Mouse (Mus musculus) kidney, embryonic 15.5 days (tissue): ENCODE measurements around the gene Zfp14. TPM values are rescaled to one million over a fixed set of nuclear protein-coding genes. Genes with fewer than 3 reads are reported as not detected.

Source experiments
- ATAC-seq: fragments of 200-750 bp; cut with Nextera tagmentation; replicated peaks from 2 replicates; pipeline ENCODE4 v1.8.0; 2017; ENCODE audit warnings: moderate TSS enrichment; ENCODE audit not compliant: low FRiP score
- H3K27ac ChIP-seq: fragments of 300-500 bp; sonication (generic); 2 replicates; pipeline ENCODE4 v1.5.1; 2015; ENCODE audit warnings: mild to moderate bottlenecking, inconsistent platforms
- H3K27me3 ChIP-seq: fragments of 300-500 bp; sonication (generic); 2 replicates; pipeline ENCODE4 v1.6.1; 2015; ENCODE audit warnings: inconsistent platforms
- H3K36me3 ChIP-seq: fragments of 300-500 bp; sonication (generic); 2 replicates; pipeline ENCODE4 v1.6.1; 2015; ENCODE audit warnings: inconsistent platforms
- H3K4me1 ChIP-seq: fragments of 300-500 bp; sonication (generic); 2 replicates; pipeline ENCODE4 v1.6.1; 2015; ENCODE audit warnings: inconsistent platforms
- H3K4me2 ChIP-seq: fragments of 300-500 bp; sonication (generic); 2 replicates; pipeline ENCODE4 v1.6.1; 2015; ENCODE audit warnings: moderate library complexity, mild to moderate bottlenecking, inconsistent platforms
- H3K4me3 ChIP-seq: fragments of 300-500 bp; sonication (generic); replicated peaks from 2 replicates; pipeline ENCODE4 v1.5.1; 2015; ENCODE audit warnings: mild to moderate bottlenecking, inconsistent platforms
- H3K9ac ChIP-seq: fragments of 300-500 bp; sonication (generic); 2 replicates; pipeline ENCODE4 v1.6.1; 2015; ENCODE audit warnings: mild to moderate bottlenecking, inconsistent platforms
- H3K9me3 ChIP-seq: fragments of 300-500 bp; sonication (generic); replicated peaks from 2 replicates; pipeline ENCODE4 v1.6.1; 2016; ENCODE audit warnings: inconsistent platforms
- WGBS: fragments of 180-500 bp; shearing (Covaris S2); methylation state at CpG from one replicate; pipeline ENCODE4 v1.1.7; 2015; ENCODE audit warnings: mixed read lengths; 5-methylcytosine and 5-hydroxymethylcytosine counted together
- polyA plus RNA-seq: library from polyadenylated mRNA; unstranded; fragments of >200 nt; fragmentation: Nextera tagmentation; extraction: Ambion mirVana; gene quantifications from 2 replicates; pipeline ENCODE4 v1.2.1, GENCODE M21; 2015

The Zfp14 gene
- polyA plus RNA-seq, 1 experiment from 2014 or later: 3.0 TPM

DNA sequence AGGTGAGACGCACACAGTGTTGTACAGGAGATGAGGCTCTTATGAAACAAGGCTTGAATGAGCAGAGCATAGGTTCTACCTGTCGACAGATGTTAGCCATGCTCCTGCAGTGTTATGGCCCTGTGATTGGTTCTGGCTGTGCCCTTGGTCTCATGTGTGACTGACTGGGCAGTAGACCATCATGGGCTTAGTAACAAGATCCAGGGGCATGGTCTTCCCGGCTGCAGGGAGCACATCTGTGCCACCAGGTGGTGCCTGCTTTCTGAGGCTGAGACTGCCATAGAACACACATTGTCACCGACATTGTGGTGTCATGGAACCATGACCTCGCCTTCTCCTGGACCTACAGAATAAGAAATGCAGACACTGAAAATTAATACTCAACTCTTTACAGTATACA lies 25.8 kb downstream of the Zfp14 start:
- peaks cover 73% of the 10 kb centered on the region for H3K36me3 ChIP-seq
- 70% methylated on average over 5 of the region's 5 CpGs for WGBS
- 0 out of 2 replicates have a peak, but pooled peaks have one; percentile 15 for ATAC-seq
- H3K4me1 ChIP-seq: no peaks in the 10 kb centered on the region
- H3K9me3 ChIP-seq: no peaks in the 10 kb centered on the region
- H3K9ac ChIP-seq: no peak overlapping the region
- no peaks in the 10 kb centered on the region for H3K27me3 ChIP-seq
- H3K27ac ChIP-seq: no peak overlapping the region
- no peak overlapping the region for H3K4me3 ChIP-seq
- H3K4me2 ChIP-seq: no peak overlapping the region

- Histone ChIP-seq H3K9me3 (no peaks in the 10 kb centered on the region), H3K27me3 (no peaks in the 10 kb centered on the region), H3K4me3 (no peak overlapping the region), H3K36me3 (peaks cover 88% of the 10 kb centered on the region), H3K4me2 (no peak overlapping the region), H3K9ac (no peak overlapping the region), H3K27ac (no peak overlapping the region), H3K4me1 (no peaks in the 10 kb centered on the region)
- WGBS: 87% methylated on average over 8 of the region's 8 CpGs
- no peak for ATAC-seq
Observed at GRCm38 (mm10) chr7:30023800-30024199, 27.4 kb downstream of the Zfp14 start.

GRCm38 (mm10) chr7:30023324-30023723 lies 27.9 kb downstream of the Zfp14 start:
- no peak overlapping the region for H3K4me2 ChIP-seq
- no peaks in the 10 kb centered on the region for H3K4me1 ChIP-seq
- no peak overlapping the region for H3K4me3 ChIP-seq
- no peaks in the 10 kb centered on the region for H3K27me3 ChIP-seq
- no peak overlapping the region for H3K27ac ChIP-seq
- 96% methylated on average over 9 of the region's 9 CpGs for WGBS
- H3K9ac ChIP-seq: no peak overlapping the region
- H3K36me3 ChIP-seq: peaks cover 92% of the 10 kb centered on the region
- ATAC-seq: no peak
- H3K9me3 ChIP-seq: no peaks in the 10 kb centered on the region

DNA sequence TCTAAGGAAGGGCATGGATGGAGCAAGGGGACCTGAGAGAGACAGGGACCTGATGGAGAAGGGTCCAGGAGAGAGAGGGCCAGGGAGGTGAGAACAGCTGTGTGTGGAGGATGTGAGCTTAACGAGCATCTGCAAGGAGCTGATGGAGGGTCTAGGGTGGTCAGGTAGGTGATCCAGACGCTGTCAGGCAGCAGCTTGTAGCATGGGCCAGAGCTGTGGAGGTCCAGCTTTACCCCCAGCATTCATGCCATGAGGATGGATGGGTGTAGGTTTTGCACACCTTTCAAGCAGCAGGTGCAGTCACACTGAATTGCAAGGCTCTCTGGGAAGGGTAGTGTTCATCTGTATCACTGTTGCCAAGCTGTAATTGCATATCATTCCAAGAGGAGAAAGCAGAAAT lies 31.6 kb downstream of the Zfp14 start:
- Histone ChIP-seq H3K27ac (no peak overlapping the region), H3K27me3 (no peaks in the 10 kb centered on the region), H3K9me3 (no peaks in the 10 kb centered on the region), H3K4me2 (no peak overlapping the region), H3K4me3 (no peak overlapping the region), H3K9ac (no peak overlapping the region), H3K36me3 (peaks cover 96% of the 10 kb centered on the region), H3K4me1 (no peaks in the 10 kb centered on the region)
- ATAC-seq: no peak
- WGBS: 78% methylated on average over 2 of the region's 2 CpGs

- Histone ChIP-seq H3K9ac (no peak overlapping the region), H3K4me1 (no peaks in the 10 kb centered on the region), H3K4me2 (no peak overlapping the region), H3K27me3 (no peaks in the 10 kb centered on the region), H3K36me3 (peaks cover 88% of the 10 kb centered on the region), H3K4me3 (no peak overlapping the region), H3K27ac (no peak overlapping the region), H3K9me3 (no peaks in the 10 kb centered on the region)
- 92% methylated on average over 6 of the region's 6 CpGs for WGBS
- no peak for ATAC-seq
Observed at GRCm38 (mm10) chr7:30017226-30017625, 34.0 kb downstream of the Zfp14 start.

- peaks cover 78% of the 10 kb centered on the region for H3K36me3 ChIP-seq
- WGBS: 76% methylated on average over 4 of the region's 4 CpGs
- ATAC-seq: peak; percentile 37; the same call in 1 of the 2 replicates
- no peak overlapping the region for H3K9ac ChIP-seq
- H3K4me2 ChIP-seq: no peak overlapping the region
- H3K27me3 ChIP-seq: no peaks in the 10 kb centered on the region
- no peak overlapping the region for H3K4me3 ChIP-seq
- H3K4me1 ChIP-seq: peaks cover 27% of the 10 kb centered on the region
- H3K27ac ChIP-seq: no peak overlapping the region
- no peaks in the 10 kb centered on the region for H3K9me3 ChIP-seq
Observed at GRCm38 (mm10) chr7:30012956-30013363, 38.2 kb downstream of the Zfp14 start.

DNA sequence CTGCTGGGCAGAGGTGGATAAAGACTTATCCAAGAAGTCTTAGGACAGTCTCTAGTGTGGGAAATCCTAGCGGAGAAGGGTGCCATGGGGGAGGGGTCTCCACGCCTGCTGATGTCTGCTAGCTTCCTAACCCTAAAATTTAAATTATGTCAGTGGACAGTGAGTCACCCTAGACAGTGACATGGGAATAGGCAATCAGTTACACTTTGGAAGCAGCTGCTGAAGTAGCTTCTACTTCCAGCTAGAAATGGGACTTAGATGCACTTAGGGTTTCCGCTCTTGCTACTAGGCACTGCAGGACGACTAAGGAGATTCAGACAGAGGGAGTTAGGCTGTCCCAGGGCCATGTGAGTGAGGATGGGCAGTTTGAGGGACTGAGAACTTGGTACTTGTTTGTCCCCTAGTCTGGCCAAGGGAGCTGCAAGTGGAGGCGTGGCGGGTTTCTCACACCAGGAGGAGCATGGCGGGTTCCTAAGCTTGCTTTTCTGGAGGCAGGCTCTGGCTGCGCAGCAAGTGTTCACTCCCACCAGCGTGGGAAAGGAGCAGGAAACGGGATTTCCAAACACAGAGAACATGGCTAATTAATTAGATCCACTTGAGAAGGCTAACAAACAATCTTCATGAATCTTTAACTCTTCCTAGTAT lies 40.5 kb downstream of the Zfp14 start:
- Histone ChIP-seq H3K27me3 (no peaks in the 10 kb centered on the region), H3K36me3 (peaks cover 79% of the 10 kb centered on the region), H3K4me2 (no peak overlapping the region), H3K4me1 (peaks cover 34% of the 10 kb centered on the region), H3K27ac (0 out of 2 replicates have a peak overlapping the region, but pooled peaks have one; percentile 13), H3K4me3 (no peak overlapping the region), H3K9me3 (no peaks in the 10 kb centered on the region), H3K9ac (no peak overlapping the region)
- 75% methylated on average over 10 of the region's 10 CpGs for WGBS
- no peak for ATAC-seq

- peaks cover 76% of the 10 kb centered on the region for H3K36me3 ChIP-seq
- H3K9ac ChIP-seq: no peak overlapping the region
- peaks cover 34% of the 10 kb centered on the region for H3K4me1 ChIP-seq
- peak; percentile 64 for ATAC-seq
- H3K4me2 ChIP-seq: no peak overlapping the region
- H3K9me3 ChIP-seq: no peaks in the 10 kb centered on the region
- 61% methylated on average over 21 of the region's 21 CpGs for WGBS
- peak overlapping the region; percentile 78 for H3K27ac ChIP-seq
- no peak overlapping the region for H3K4me3 ChIP-seq
- no peaks in the 10 kb centered on the region for H3K27me3 ChIP-seq
Observed at GRCm38 (mm10) chr7:30009321-30010085, 41.7 kb downstream of the Zfp14 start.

GRCm38 (mm10) chr7:30008020-30008690 lies 43.0 kb downstream of the Zfp14 start:
- Histone ChIP-seq H3K9ac (no peak overlapping the region), H3K4me2 (no peak overlapping the region), H3K4me3 (no peak overlapping the region), H3K9me3 (no peaks in the 10 kb centered on the region), H3K36me3 (peaks cover 73% of the 10 kb centered on the region), H3K4me1 (peaks cover 34% of the 10 kb centered on the region), H3K27me3 (no peaks in the 10 kb centered on the region), H3K27ac (peak overlapping the region; percentile 78)
- WGBS: 63% methylated on average over 6 of the region's 6 CpGs
- ATAC-seq: no peak

DNA sequence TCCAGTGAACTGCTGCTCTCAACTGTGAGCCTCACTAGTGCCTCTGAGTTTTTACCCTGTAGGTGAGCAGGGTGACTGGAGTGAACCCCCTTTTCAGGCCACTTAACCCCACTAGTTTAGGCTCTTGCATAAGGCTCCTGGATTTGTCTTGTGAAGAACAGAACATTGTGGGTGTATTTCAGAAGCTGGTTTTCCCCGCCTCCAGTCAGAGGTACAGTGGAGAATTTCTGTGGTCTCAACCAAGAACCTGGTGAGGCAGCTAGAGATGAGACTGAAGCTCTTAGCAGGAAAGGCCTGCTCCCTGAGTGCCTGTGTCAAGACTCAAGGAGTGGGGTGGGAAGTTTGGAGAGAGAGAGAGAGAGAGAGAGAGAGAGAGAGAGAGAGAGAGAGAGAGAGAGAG lies 43.6 kb downstream of the Zfp14 start:
- no peak for ATAC-seq
- Histone ChIP-seq H3K27ac (0 out of 2 replicates have a peak overlapping the region, but pooled peaks have one; percentile 78), H3K4me1 (peaks cover 34% of the 10 kb centered on the region), H3K36me3 (peaks cover 76% of the 10 kb centered on the region), H3K4me2 (no peak overlapping the region), H3K9me3 (no peaks in the 10 kb centered on the region), H3K27me3 (no peaks in the 10 kb centered on the region), H3K9ac (no peak overlapping the region), H3K4me3 (no peak overlapping the region)
- WGBS: 96% methylated on average over 1 of the region's 1 CpGs

GRCm38 (mm10) chr7:30000601-30001000 lies 50.6 kb downstream of the Zfp14 start:
- 77% methylated on average over 5 of the region's 5 CpGs for WGBS
- Histone ChIP-seq H3K4me1 (no peaks in the 10 kb centered on the region), H3K27ac (no peak overlapping the region), H3K4me3 (no peak overlapping the region), H3K36me3 (peaks cover 81% of the 10 kb centered on the region), H3K27me3 (no peaks in the 10 kb centered on the region), H3K9me3 (no peaks in the 10 kb centered on the region), H3K9ac (no peak overlapping the region), H3K4me2 (no peak overlapping the region)
- ATAC-seq: no peak

DNA sequence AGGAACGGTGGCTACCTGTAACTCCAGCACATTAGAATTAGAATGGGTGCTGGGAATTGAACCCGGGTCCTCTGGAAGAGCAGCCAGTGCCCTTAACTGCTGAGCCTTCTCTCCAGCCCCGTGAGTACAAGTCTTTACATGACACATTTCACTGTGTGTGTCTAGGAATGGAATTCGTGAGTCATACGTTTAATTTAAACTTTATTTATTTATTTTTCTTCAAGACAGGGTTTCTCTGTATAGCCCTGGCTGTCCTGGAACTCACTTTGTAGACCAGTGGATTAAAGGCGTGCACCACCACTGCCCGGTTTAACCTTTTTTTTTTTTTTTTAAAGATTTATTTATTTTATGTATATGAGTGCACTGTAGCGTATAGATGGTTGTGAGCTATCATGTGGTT lies 56.0 kb downstream of the Zfp14 start:
- peaks cover 92% of the 10 kb centered on the region for H3K36me3 ChIP-seq
- no peaks in the 10 kb centered on the region for H3K4me1 ChIP-seq
- H3K9me3 ChIP-seq: no peaks in the 10 kb centered on the region
- H3K27me3 ChIP-seq: no peaks in the 10 kb centered on the region
- H3K27ac ChIP-seq: no peak overlapping the region
- H3K4me2 ChIP-seq: no peak overlapping the region
- ATAC-seq: no peak
- no peak overlapping the region for H3K9ac ChIP-seq
- 94% methylated on average over 8 of the region's 8 CpGs for WGBS
- no peak overlapping the region for H3K4me3 ChIP-seq
